In the genomic region with DNA sequence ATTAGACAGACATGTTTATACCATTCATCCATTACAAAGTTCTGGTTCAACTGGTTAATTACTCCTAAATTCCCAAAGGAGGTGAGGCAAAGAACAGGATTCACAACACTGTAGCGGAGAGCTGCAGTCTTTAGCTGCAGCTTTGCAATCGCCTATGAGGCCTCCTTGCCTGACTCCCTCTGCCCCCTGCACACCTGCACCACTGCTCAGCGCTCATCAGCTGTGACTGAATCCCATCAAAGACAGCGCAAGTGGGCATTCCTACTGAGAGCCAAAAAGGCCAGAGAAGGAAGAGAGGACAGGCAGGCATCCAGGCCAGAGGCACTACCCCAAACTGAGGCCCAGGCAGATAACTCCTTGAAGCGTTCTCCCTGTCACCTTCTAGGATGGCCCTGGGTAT, we compare ENCODE assay signal across 16 mouse cellular contexts. TPM values are rescaled to one million over a fixed set of nuclear protein-coding genes. Genes with fewer than 3 reads are reported as not detected.
DNase-seq lines count a peak whose midpoint lies in the region; TF ChIP-seq lines count a peak whose summit lies in the region.
"Had no signal": no experiment of that assay in that cellular context is flagged by ENCODE, and none has a peak within 500 bp of the region (broad histone marks: within the 10 kb centered on the region; RNA-seq: fewer than 3 reads in every experiment).

No protein-coding gene starts in this region.

- no peak for DNase-seq in left cerebral cortex, adult 2 months (ENCODE audit: extremely low spot score in 1 of 2, low spot score in 2 of 2)
- no peak for DNase-seq in left cerebral cortex, postnatal 36 days (ENCODE audit: low spot score in 2 of 2)
- DNase-seq in thymus, adult 2 months: peak; percentile 54
- DNase-seq in thymus, postnatal 10 days (ENCODE audit: low spot score in 2 of 2): peak; percentile 43 to 48
- peak; percentile 56 for DNase-seq in thymus, postnatal 4 days
- no peak for DNase-seq in B cell, adult 2 months
- DNase-seq: adrenal gland, adult 8-10 months; adrenal gland, postnatal 36 days; cerebellum, adult 8-10 months; cerebellum, postnatal 14 days; gastrocnemius, postnatal 14 days had no signal

- no peak for TF ChIP-seq CTCF in left cerebral cortex, adult 2 months (IDR thresholded peaks at IDR 0.05)
- no peak for TF ChIP-seq CTCF in thymus, adult 2 months (IDR thresholded peaks at IDR 0.05; ENCODE audit: borderline replicate concordance, control insufficient read depth, extremely low read depth, insufficient read depth, low read length, poor library complexity)

- H3K4me3 ChIP-seq in left cerebral cortex, adult 2 months: no peak overlapping the region
- no peak overlapping the region for H3K4me3 ChIP-seq in thymus, adult 2 months (ENCODE audit: control insufficient read depth, insufficient read depth, low read length)
- H3K4me3 ChIP-seq: embryonic facial prominence, embryonic 12.5 days; heart, embryonic 12.5 days; hindbrain, embryonic 10.5 days; hindbrain, embryonic 15.5 days had no signal

- intact Hi-C loops in left cerebral cortex, adult 2 months (cut with DNase I): no loop called here
- intact Hi-C loops in left cerebral cortex, postnatal 36 days (cut with DNase I): no loop called here

- H3K27me3 ChIP-seq in thymus, adult 2 months (ENCODE audit: control insufficient read depth, insufficient read depth, low read length): no peaks in the 10 kb centered on the region
- H3K27me3 ChIP-seq: embryonic facial prominence, embryonic 12.5 days; heart, embryonic 12.5 days; hindbrain, embryonic 15.5 days had no signal

- 47% methylated on average over 5 of the region's 5 CpGs for WGBS in thymus, adult 2 months

- peaks cover 39% of the 10 kb centered on the region for H3K4me1 ChIP-seq in thymus, adult 2 months (replicated peaks; ENCODE audit: control insufficient read depth, insufficient read depth, low read length)
- H3K4me1 ChIP-seq: embryonic facial prominence, embryonic 12.5 days had no signal

- H3K27ac ChIP-seq in left cerebral cortex, adult 2 months: peak overlapping the region; percentile 84
- H3K27ac ChIP-seq in thymus, adult 2 months (ENCODE audit: control insufficient read depth, insufficient read depth, low read length): no peak overlapping the region
- H3K27ac ChIP-seq: embryonic facial prominence, embryonic 12.5 days; hindbrain, embryonic 10.5 days; hindbrain, embryonic 15.5 days had no signal

- no peak for TF ChIP-seq POLR2A in thymus, adult 2 months (IDR thresholded peaks at IDR 0.05; ENCODE audit: control insufficient read depth, extremely low read depth, insufficient read depth, low read length, poor library complexity)

- H3K36me3 ChIP-seq in thymus, adult 2 months (ENCODE audit: control insufficient read depth, insufficient read depth, low read length): no peaks in the 10 kb centered on the region
- H3K36me3 ChIP-seq: embryonic facial prominence, embryonic 12.5 days; G1E; heart, embryonic 12.5 days; hindbrain, embryonic 15.5 days had no signal

RNA-seq across cellular contexts. Expression of gene Bsn, which starts 42.6 kb away (rescaled TPM):
- 100 to 1,000 TPM; 300 to 320 TPM for total RNA-seq in left cerebral cortex, adult 2 months (2021)
- 100 to 1,000 TPM; 269 to 307 TPM for total RNA-seq in left cerebral cortex, postnatal 36 days (2021)
- 2.6 and 4.3 TPM in 2 replicates for polyA plus RNA-seq in thymus, adult 2 months (2012; rRNA removed)

RNA-seq across cellular contexts. Expression of gene Apeh, which starts 53.2 kb away (rescaled TPM):
- 10 to 100 TPM; 31.0 to 31.8 TPM for total RNA-seq in left cerebral cortex, adult 2 months (2021)
- total RNA-seq in left cerebral cortex, postnatal 36 days (2021): 10 to 100 TPM; 23.9 to 39.4 TPM
- 131 and 163 TPM in 2 replicates for polyA plus RNA-seq in thymus, adult 2 months (2012; rRNA removed)

Comparison
In these comparisons a context has a peak if more than half of its experiments do, and no peak if none do; other contexts are left out.
1. DNase-seq: peak in thymus, adult 2 months (single experiment), thymus, postnatal 10 days (2 of 2) and thymus, postnatal 4 days (single experiment); none in left cerebral cortex, adult 2 months (0 of 2), left cerebral cortex, postnatal 36 days (0 of 2) and B cell, adult 2 months (0 of 2).